Mouse (Mus musculus) splenic B cell, adult 2 months (primary cell): ENCODE data around the gene Rasal3.

Experiments used
- DNase-seq: peaks from one replicate; pipeline ENCODE4 v3.0.0-alpha.2; 2011; ENCODE audit warnings: low read depth, low spot score
- H3K27me3 ChIP-seq: 2 replicates; pipeline ENCODE4 v1.6.1; 2012; ENCODE audit warnings: mild to moderate bottlenecking, low read length, moderate library complexity, mixed read lengths; ENCODE audit not compliant: control insufficient read depth, poor library complexity, insufficient read depth, severe bottlenecking
- H3K36me3 ChIP-seq: 2 replicates; pipeline ENCODE4 v1.6.1; 2012; ENCODE audit warnings: mild to moderate bottlenecking, low read length, moderate library complexity, mixed read lengths; ENCODE audit not compliant: control insufficient read depth, poor library complexity, insufficient read depth, severe bottlenecking

The Rasal3 gene

DNA sequence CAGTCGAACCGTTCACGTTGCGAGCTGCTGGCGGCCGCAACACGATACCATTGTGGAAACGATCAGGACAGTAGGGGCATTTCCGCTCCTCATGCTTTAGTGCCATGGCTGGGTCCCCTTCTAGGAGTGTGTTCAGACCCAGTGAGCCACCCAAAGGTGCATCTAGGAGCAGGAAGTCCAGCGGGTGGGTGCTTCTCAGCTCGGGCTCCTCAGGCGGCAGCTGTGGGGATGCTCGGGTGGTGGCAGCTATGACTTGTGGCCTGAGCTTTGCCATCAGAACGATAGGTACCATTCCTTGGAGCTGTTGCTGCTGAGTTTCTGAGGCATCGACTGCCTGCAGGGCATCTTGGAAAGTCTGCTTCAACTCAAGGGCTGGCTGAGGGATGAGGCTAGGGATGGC, 26.9 kb downstream of the Rasal3 start:
- Histone ChIP-seq H3K27me3 (no peaks in the 10 kb centered on the region), H3K36me3 (no peaks in the 10 kb centered on the region)
- DNase-seq, result no peak

DNA sequence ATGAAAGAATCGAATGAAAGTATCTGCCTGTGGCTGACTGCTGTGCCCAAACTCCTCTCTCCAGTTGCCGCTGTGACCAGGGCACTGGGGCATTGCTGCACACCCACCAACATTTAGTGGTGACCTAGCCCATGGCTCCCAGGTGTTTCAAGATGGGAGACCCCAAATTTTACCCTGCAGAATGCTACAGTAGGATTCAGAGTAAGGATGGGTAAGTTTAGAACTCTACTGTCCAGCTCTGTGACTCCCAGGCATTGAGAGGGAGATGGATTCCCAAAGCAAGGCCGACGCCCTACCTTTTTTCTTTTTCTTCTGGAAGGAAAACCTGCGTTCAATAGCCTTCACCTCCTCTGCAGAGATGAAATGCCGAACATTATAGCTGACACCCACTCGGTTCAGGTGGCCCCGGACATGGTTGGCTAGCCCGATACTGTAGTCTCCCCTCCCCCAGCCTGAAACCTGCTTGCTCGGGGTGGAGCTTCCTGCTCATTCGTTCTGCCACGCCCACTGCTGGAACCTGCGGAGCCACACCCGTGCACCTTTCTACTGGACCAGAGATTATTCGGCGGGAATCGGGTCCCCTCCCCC, 34.3 kb downstream of the Rasal3 start:
- Histone ChIP-seq H3K27me3 (no peaks in the 10 kb centered on the region), H3K36me3 (no peaks in the 10 kb centered on the region)
- DNase-seq, result peak; percentile 60

DNA sequence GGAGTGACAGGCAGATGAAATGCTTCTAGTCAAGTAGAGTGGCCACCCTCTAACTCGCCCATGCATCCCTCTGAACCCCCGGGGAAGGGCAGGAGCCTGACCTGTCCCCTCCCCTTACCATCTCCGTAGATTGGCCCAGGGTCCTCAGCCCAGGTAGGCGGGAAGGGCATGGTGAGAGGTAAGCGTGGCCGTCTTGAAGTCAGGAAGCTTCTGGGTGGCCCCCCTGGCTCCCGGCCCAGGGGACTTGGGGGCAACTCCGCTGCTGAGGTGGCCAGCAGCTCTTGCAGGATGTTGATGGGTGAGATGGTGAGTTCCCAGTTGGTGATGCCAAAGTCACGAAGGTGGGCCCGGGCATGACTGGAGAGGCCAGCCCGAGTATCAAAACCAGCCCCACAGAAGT, 35.7 kb downstream of the Rasal3 start:
- no peak for DNase-seq
- H3K27me3 ChIP-seq, result no peaks in the 10 kb centered on the region
- H3K36me3 ChIP-seq, result no peaks in the 10 kb centered on the region

DNA sequence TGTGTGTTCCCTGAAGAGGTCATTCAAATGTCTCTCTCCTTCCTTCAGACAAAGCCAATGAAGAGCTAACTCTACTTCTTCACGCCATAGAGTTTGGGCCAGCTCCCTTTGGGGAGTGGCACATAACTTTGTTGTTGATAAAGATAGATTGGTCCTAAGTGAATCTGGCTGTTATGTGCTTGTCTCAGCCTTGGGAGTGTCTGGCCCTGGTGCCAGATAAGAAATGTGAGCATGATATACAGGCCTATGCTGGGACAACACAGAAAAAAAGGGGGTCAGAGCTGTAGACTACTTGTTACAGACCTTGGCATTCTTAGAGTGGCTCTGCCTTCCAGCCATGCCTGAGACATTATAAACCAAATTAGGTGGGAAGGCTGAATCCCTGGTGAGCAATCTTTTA, 38.1 kb downstream of the Rasal3 start:
- H3K36me3 ChIP-seq, result no peaks in the 10 kb centered on the region; the same call in 1 of the 2 replicates
- H3K27me3 ChIP-seq, result no peaks in the 10 kb centered on the region
- DNase-seq, result no peak

DNA sequence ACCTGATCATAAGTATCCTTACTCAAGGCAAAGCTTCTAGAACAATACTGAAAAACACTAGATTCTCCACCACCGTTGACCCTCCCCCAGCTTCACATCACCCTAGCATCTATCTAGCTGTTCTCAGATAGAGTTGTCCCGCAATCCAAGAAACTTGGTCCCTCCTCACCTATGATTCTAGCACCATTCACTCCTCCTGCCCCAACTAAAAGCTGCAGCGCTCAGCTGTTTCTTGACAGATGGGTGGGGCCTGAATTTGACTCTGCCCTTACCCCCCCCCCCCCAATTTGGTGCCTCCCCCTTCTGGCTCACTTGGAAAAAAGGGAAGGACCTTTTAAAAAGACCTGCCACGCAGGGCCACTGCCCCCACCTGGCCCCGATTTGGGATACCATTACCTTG, 38.5 kb downstream of the Rasal3 start:
- H3K36me3 ChIP-seq, result no peaks in the 10 kb centered on the region; the same call in 1 of the 2 replicates
- no peaks in the 10 kb centered on the region for H3K27me3 ChIP-seq
- no peak for DNase-seq

DNA sequence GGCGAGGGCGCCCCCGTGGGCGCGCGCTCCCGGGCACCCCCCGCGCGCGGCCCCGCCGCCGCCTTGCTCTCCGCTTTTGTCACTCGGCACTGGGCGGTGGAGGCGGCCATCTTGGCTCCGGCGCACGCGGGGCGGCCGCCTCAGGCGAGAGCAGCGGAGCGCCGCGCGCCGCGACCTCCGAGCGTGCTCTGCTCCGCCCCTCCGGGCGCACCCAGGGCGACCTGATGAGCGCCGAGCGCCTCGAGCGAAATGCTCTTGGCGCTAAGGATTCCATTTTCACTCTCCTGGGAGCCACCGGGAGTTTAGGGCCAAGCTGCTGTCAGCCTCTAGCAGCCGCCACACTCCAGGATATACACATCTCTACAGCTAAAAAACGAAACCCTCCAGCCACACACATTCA, 39.1 kb downstream of the Rasal3 start:
- Histone ChIP-seq H3K36me3 (no peaks in the 10 kb centered on the region; the same call in none of the 2 replicates), H3K27me3 (no peaks in the 10 kb centered on the region)
- peak; percentile 84 for DNase-seq

DNA sequence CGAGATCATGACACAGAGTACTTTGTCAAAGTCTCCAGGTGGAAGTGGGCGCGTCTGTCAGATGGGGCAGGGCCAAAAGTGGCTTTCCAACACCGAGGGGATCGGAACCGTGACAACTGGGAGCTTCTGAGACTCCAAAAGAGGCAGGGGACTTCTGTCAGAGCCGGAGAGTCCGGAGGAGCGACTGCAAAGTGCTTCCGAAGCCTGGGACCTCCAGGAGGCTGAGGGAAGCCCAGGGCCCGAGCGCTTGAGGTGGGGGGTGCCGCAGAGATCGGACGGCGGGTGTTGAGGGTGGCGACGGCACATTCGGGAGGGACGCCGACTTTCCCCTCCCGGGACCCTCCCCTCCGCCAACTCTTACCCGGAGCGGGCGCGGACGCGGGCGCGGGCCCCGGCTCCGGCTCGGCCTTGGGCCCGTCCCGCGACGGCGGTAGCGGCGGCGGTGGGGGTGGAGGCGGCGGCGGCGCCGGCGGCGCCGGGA, 39.5 kb downstream of the Rasal3 start:
- peak; percentile 13 for DNase-seq
- peaks cover 2% of the 10 kb centered on the region for H3K36me3 ChIP-seq
- no peaks in the 10 kb centered on the region for H3K27me3 ChIP-seq

DNA sequence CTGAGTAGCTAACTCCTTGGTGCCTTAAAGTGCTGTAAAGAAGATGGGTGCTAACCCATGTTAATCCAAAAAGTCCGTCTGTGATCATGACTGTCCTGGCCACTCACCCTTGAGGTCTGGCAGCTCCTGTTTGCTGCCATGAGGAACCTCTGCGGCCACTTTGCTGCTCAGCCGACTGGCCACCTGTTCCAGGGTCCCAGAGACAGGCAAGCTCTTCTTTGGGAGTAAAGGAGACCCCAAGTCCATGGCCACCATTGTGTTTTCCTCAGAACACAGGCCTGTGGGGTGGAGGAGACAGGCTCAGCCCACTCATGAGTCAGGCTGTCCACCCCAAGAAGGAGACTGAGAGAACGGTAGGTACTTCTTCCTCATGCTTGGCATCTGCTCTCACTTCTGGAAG, 40.7 kb downstream of the Rasal3 start:
- H3K36me3 ChIP-seq, result peaks cover 8% of the 10 kb centered on the region
- H3K27me3 ChIP-seq, result no peaks in the 10 kb centered on the region
- DNase-seq, result no peak

DNA sequence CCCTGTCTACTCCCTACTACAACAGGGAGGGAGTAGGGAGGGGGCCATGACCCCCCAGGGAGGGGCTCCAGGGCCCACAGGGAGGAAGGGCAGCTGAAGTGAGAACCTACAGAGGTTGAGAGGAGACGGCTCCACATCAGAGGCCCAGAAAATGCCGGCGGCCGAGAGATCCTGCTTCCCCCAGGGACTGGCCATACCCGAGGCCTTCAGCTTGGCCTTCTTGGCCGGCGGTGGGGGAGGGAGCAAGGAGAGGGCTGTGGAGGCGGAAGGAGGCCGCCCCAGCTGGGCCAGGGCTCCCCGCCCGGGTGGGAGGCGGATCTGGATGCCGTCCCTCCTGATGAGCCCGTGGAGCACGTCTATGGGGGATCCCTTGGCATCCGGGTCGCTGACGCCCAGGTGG, 43.5 kb downstream of the Rasal3 start:
- H3K27me3 ChIP-seq, result no peaks in the 10 kb centered on the region
- H3K36me3 ChIP-seq, result peaks cover 10% of the 10 kb centered on the region
- no peak for DNase-seq

DNA sequence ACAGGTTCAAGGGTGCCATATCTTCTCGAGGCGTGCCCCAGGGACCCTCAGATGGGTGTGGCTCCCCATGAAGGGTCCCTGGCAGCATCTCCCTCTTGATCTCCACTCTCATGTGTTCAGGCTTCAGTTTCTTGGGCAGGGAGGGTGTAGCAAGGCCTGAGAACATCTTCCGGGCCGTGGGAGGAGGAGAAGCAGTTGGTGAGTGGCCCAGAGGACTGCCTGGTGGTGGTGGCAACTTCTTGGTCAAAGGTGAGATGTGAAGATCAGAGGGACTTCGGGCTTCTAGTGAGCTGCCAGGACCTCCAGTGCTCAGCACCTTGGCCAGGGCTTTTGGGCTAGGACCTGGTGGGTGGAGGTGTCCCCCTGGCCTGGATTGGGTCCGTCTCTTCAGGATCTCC, 44.4 kb downstream of the Rasal3 start:
- Histone ChIP-seq H3K36me3 (peaks cover 10% of the 10 kb centered on the region), H3K27me3 (no peaks in the 10 kb centered on the region)
- DNase-seq, result no peak

DNA sequence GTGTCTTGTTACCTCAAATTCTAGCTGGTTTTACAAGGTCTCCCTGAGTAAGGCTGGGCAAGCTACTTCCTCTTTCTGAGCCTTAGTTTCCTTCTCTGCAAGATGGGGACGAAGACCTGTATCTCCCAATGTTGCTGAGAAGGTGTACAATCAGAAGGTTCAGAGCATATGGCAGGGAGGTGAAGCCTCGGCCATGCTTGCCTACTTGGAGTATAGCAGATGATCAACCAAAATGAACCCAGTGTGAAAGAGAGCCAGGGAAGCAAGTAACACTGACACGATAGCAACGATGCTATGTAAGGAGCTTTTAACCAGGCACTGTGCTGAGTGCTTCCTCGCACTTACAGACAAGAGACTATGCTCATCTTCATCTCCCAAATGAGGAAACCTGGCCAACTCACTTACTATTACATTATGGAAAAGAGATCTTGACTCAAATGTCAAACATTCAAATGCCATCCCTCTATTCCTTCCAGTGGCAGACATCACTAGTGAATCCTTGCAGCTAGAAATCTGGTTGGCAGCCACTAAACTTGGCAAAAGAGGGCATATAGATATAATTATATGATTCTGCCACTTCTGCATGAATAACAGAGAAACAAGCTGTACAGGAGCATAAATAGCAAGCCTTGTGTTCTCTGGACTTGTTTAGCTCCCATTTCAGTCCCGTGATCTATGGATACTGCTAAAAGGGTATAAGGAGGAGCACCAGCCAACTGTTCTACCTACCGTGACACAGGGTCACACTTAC, 45.0 kb downstream of the Rasal3 start:
- Histone ChIP-seq H3K36me3 (peaks cover 10% of the 10 kb centered on the region), H3K27me3 (no peaks in the 10 kb centered on the region)
- DNase-seq, result no peak

DNA sequence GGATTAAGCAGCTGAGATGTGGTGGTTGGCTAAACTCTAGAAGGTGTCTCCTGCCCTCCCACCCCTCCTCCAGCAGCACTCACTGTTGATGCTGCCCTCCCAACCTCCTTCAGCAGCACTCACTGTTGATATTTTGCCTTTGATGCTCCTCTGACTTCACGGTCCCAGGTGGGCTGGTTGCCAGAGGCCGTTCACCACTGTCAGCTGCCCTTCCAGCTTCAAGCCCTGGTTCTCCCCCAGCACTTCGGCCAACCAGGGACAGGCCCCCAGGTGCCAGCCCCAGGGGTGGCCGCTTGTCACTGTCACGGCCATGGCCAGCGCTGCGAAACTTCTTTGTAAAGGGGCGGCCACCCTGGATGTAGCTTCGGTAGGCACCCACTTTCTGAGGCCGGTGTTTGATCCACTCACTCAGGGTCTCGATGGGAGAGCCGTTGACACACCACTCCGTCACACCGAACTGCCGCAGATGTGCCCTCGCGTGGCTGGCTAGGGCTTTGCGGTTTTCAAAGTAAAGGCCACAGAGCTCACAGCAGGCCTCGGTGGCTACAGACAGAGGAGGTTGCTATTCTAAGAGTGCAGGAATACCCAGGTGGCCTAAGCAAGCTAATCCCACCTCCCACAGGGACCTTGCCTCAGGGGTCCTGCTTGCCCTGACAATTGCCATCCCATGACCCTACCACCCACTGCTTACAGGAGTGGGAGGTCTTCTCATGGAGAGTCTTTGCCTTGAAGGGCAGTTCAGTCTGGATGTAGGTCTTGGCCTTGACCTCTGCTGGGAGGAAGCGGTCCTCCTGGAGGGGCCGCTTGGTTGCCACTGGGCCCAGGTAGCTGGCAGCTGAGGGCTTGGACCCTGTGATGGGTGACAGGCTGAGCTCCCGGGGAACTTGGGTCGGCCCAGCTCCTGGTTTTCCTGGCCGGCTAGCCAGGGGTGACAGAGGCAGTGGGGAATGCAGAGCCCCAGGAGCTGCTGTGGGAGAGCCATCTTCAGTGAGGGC, 46.3 kb downstream of the Rasal3 start:
- H3K27me3 ChIP-seq, result no peaks in the 10 kb centered on the region
- H3K36me3 ChIP-seq, result peaks cover 10% of the 10 kb centered on the region
- DNase-seq, result no peak

DNA sequence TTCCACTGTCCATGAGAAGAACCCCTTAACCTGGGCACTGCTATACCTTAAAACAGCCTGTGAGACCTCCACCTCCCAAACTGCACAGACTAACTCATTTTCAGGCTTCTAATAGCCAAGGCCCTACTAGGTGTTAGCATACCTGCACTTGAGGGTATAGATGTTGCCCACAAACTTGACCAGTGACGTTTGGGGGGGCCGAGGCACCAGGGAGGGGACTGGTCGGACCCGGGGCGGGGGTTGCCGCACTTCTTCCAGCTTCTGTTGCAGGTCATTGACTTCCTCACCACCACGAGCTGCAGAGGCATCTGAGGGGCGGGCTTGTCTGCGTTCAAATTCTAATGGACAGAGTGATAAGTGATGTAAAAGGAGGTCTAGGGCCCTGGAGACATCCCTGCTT, 47.1 kb downstream of the Rasal3 start:
- Histone ChIP-seq H3K27me3 (no peaks in the 10 kb centered on the region), H3K36me3 (peaks cover 10% of the 10 kb centered on the region)
- no peak for DNase-seq

DNA sequence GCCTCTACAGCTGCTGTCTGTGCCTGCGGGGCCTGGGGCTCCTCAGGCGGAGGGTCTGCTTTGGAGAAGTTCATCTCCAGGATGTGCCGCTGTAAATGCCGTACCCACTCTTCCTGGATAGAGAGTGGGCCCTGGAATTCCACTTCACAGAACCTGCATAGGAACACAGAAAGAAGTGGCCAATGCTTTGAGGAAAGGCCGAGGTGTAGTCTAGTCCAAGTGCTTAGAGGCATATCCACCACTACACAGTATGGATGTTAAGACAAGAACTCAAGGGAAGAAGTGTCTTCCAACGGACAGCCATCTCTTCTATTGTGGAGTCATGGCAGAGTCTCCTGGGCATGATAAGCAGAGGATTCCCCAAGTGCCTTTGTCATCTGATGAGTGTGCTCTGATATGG, 48.4 kb downstream of the Rasal3 start:
- no peaks in the 10 kb centered on the region for H3K27me3 ChIP-seq
- DNase-seq, result no peak

DNA sequence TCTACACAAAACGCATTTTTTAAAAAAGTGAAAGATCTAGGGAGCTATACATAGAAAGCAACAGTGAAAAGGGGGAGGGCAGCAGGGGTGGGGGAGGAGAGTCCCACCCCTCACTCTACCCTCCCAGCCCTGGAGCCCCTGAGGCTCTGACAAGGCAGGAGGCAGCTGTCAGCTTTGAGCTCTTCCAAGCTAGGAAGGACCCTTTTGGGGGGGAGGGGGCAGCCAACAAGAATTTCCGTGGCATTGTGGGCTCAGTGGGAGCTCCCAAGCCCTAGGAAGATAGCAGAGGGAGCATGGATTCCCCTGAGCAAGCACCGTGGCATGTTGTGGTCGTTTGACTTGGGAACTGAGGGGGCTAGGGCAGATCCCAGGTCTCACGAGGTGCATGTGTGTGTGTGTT, 49.2 kb downstream of the Rasal3 start:
- Histone ChIP-seq H3K27me3 (no peaks in the 10 kb centered on the region), H3K36me3 (peaks cover 10% of the 10 kb centered on the region)
- DNase-seq, result no peak

More for the DNA sequence above, 48.4 kb downstream of the Rasal3 start:
- peaks cover 10% of the 10 kb centered on the region for H3K36me3 ChIP-seq
